Mouse (Mus musculus) left cerebral cortex, postnatal 10 days (tissue): ENCODE measurements at regions not wholly inside any gene's neighbourhood (a gene's known extent, or its start where the extent isn't known, plus 50 kb on each side); places are given as distances from the start of the nearest gene placed in this dataset.
A peak's percentile ranks its signal among the peaks of the same experiment; 100 is the strongest.

Experiments used
- DNase-seq, 2 experiments: peaks; one replicate each; pipeline ENCODE4 v3.0.0; 2021 to 2022; ENCODE audit warnings: low spot score in 2 of 2, mixed read lengths in 1 of 2; ENCODE audit errors: extremely low spot score in 1 of 2
- intact Hi-C: fragments of 180-260 bp; cut with DNase I; formaldehyde crosslinking; loops from one replicate; pipeline ENCODE4 v1.15.1; 2025

DNA sequence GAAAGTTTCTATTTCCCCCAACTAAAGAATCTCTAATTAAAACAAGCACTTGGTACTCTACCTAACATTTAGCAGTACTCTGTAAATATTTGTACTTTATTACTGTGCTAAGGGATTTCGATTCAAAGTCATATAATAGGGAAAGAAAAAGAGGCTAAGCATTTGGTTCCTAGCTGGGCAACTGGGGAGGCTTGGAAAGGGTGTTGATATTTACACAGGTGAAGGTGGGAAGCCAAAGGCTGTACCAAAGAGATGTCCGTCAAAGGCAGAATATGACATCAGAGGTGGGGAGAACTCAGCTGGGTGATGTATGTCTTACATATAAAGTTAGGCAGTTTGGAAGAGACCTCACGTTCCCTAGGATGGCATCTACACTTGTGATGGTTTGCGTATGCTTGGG lies 278.9 kb upstream of the Slc30a5 start:
- intact Hi-C loops = no loop called here
- no peak for DNase-seq

- intact Hi-C loops = no loop called here
- no peak for DNase-seq
Observed at GRCm38 (mm10) chr13:101111773-101112172, 278.5 kb upstream of the Slc30a5 start.

- no peak for DNase-seq
- intact Hi-C loops = no loop called here
Observed at GRCm38 (mm10) chr13:101100621-101101020, 267.4 kb upstream of the Slc30a5 start.

DNA sequence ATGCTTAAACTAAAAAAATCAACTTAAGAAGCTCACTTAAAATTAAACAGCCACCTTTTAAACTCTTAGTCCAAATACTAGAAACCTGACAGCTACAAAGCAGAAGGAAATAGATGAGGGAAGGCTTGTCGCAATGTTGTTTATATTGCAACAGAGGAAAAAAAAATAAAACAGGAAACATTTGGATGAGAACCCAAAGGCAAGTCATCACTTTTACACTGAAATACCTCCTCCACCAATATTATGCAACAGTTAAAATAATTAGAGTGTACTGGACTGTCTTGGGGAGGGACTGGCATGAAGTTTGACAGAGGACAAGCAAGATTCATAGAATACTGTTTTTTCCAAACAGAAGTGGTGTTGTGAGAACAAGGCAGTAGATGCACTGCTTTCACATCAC lies 263.6 kb upstream of the Slc30a5 start:
- DNase-seq = no peak
- intact Hi-C loops = no loop called here

GRCm38 (mm10) chr13:101096221-101096620 lies 263.0 kb upstream of the Slc30a5 start:
- intact Hi-C loops = no loop called here
- no peak for DNase-seq

GRCm38 (mm10) chr13:101095057-101095831 lies 262.0 kb upstream of the Slc30a5 start:
- no peak for DNase-seq
- intact Hi-C loops = no loop called here

GRCm38 (mm10) chr13:101092743-101093131 lies 259.5 kb upstream of the Slc30a5 start:
- DNase-seq = no peak
- intact Hi-C loops = no loop called here

- intact Hi-C loops = no loop called here
- DNase-seq = peak; percentile 33 to 71
Observed at GRCm38 (mm10) chr13:101092033-101092742, 259.0 kb upstream of the Slc30a5 start.

DNA sequence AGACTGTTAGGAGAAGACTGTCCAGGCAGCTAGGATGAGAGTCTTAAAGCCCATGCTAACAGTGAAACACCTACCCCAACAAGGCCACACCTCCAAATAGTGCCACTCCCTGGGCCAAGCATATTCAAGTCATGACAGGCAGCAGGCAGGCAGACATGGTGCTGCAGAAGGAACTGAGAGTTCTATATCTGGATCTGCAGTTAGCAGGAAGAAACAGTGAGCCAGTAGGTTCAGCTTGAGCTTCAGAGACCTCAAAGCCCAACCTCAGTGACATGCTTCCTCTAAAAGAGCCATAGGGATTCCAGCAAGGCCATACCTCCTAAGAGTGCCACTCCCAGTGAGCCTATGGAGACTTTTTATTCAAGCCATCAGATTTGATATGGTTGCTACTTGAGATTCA lies 252.0 kb upstream of the Slc30a5 start:
- DNase-seq = no peak
- intact Hi-C loops = no loop called here

- DNase-seq = no peak
- intact Hi-C loops = no loop called here
Observed at GRCm38 (mm10) chr13:101084193-101084592, 251.0 kb upstream of the Slc30a5 start.

- intact Hi-C loops = no loop called here
Observed at GRCm38 (mm10) chr13:101083416-101083815, 250.2 kb upstream of the Slc30a5 start.

GRCm38 (mm10) chr13:101068489-101068888 lies 235.3 kb upstream of the Slc30a5 start:
- intact Hi-C loops = no loop called here
- DNase-seq = peak; percentile 9 to 34

More at GRCm38 (mm10) chr13:101083416-101083815, 250.2 kb upstream of the Slc30a5 start:
- no peak for DNase-seq

DNA sequence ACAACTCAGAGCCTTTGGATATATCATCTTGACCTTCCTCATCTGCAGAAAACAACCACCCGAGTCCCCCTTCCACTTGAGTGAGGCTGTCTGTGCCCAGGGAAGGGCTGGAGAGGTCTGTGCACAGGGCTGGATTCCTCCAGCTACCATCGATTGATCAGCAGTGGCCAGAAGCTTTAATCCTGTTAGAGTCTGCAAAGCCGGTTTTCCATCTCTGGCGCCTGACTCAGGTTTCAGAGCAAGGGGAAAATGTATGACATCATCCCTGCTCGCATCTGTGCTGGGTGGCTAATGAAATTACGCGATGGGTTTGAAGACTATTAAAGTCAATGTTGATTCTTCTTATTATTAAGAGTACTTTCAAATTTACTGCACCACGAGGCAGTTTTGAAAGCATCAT lies 229.4 kb upstream of the Slc30a5 start:
- DNase-seq = no peak
- intact Hi-C loops = no loop called here

DNA sequence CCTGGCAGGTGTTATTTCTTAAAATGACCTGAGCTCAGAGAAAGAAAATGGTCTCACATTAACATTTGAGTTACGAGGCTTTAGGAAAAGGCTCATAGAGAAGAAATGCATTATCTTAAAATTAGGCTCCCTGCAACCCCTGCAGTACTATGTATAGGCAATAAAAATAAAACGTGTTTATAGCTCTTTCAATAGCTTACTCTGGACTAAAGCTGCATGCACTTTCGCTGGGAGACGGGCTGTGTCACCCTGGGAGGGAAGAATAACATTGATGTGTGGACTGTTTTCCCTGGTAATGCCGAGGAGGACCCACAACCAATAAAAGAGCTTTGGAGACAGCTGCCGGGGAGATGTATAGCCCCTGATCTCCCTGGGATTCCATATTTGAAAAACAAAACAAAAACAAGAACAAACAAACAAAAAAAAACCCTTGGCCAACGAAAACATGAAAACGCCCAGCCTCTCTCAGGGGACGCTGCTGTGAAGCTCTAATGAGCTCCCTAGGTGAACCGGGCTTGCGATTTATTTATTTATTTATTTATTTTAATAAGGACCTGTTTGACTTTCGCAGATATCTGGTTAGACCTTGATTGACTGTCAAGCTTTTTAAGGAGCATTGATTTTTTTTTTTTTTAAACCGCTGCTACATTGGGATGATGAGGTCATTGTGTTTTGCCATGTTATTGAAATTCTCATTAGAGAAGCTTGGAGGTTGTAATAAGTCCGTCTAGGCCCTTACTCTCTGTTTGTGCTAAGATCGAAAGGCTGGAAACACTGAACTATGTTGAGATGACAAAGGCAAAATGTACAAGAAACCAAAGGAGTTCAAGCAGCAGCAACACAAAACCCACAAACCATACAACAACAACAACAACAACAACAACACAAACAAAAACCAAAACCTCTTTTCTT lies 228.3 kb upstream of the Slc30a5 start:
- DNase-seq = no peak
- intact Hi-C loops = no loop called here

GRCm38 (mm10) chr13:101049511-101049910 lies 216.3 kb upstream of the Slc30a5 start:
- intact Hi-C loops = no loop called here
- DNase-seq = no peak

DNA sequence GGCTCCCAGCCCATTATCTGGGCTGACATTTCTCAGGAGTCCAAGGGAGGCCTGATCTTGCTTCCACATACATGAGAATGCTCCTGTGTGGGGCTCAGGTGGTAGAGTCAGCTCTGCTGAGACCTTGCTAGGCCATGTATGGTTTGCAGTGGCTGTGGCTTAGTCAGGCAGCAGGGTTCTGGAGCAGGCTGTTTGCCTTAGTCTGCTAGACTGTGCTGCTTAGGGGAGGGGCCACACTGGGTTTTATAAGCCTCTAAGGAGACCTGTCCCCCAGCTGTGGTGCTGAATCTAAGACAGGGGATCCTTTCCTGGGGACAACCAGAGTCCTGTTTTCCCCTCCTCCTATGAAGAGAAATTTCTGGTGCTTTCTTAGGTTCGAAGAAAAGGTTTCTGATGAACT lies 199.4 kb upstream of the Slc30a5 start:
- DNase-seq = no peak
- intact Hi-C loops = no loop called here

- no peak for DNase-seq
- intact Hi-C loops = no loop called here
Observed at GRCm38 (mm10) chr13:101026043-101026442, 192.8 kb upstream of the Slc30a5 start.

DNA sequence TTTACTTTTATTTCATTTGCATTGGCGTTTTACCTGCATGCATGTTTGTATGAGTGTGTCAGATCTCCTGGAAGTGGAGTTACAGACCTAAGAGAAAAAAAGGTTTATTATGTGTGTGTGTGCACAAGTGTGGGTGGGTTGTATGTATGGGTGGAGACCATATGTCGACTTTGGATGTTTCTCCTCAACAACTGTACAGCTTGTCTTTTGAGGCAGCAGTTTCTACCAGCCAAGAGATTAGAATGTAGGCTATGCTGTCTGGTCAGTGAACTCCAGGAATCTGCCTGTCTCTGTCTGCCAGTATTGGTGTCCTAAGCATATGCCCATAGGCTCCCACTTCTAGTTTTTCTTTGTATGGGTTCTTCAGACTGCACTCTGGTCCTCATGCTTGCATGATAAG lies 192.3 kb upstream of the Slc30a5 start:
- intact Hi-C loops = no loop called here
- no peak for DNase-seq

DNA sequence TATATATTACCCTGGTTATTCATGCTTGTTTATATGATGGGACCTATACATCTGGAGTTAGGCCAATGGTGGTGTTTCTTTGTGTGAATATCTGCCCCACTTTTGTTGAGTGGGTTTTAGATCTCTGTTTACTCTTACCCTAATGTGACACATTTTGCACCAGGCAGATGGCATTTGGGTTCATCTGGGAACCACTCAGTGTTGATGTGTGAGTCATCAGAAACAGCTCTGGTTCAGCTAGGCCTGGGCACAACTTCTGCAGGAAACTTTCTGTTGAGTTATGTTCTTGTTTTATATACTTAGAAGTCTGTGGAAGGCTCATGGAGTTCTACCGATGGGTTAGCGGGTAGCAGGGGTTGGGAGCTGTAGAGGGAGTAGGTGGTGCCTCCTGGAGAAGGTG lies 191.7 kb upstream of the Slc30a5 start:
- intact Hi-C loops = no loop called here
- DNase-seq = no peak
